Mouse (Mus musculus) heart, embryonic 12.5 days (tissue): ENCODE measurements around the gene B130006D01Rik. TPM values are rescaled to one million over a fixed set of nuclear protein-coding genes. Genes with fewer than 3 reads are reported as not detected.
"Not testable (repeated sequence)": the region's sequence is repeated elsewhere in the genome, so short reads cannot be mapped to it uniquely, and the experiment has no call there.

Source experiments
- ATAC-seq: fragments of 200-750 bp; cut with Nextera tagmentation; 2 replicates; pipeline ENCODE4 v1.8.0; 2017; ENCODE audit warnings: moderate TSS enrichment, moderate library complexity; ENCODE audit not compliant: insufficient number of reproducible peaks, low FRiP score
- H3K27ac ChIP-seq: fragments of 300-500 bp; sonication (generic); 2 replicates; pipeline ENCODE4 v1.5.1; 2016; ENCODE audit warnings: mild to moderate bottlenecking, moderate library complexity; ENCODE audit not compliant: poor library complexity, severe bottlenecking
- H3K27me3 ChIP-seq: fragments of 300-500 bp; sonication (generic); replicated peaks from 2 replicates; pipeline ENCODE4 v1.6.1; 2016; ENCODE audit warnings: mild to moderate bottlenecking, moderate library complexity
- H3K36me3 ChIP-seq: fragments of 300-500 bp; sonication (generic); 2 replicates; pipeline ENCODE4 v1.6.1; 2016; ENCODE audit warnings: mild to moderate bottlenecking, moderate library complexity
- H3K4me1 ChIP-seq: fragments of 300-500 bp; sonication (generic); replicated peaks from 2 replicates; pipeline ENCODE4 v1.6.1; 2016; ENCODE audit warnings: mild to moderate bottlenecking
- H3K4me2 ChIP-seq: fragments of 300-500 bp; sonication (generic); 2 replicates; pipeline ENCODE4 v1.6.1; 2016; ENCODE audit warnings: mild to moderate bottlenecking, moderate library complexity
- H3K4me3 ChIP-seq: fragments of 300-500 bp; sonication (generic); 2 replicates; pipeline ENCODE4 v1.5.1; 2016; ENCODE audit warnings: mild to moderate bottlenecking
- H3K9ac ChIP-seq: fragments of 300-500 bp; sonication (generic); 2 replicates; pipeline ENCODE4 v1.6.1; 2016; ENCODE audit warnings: mild to moderate bottlenecking, moderate library complexity
- H3K9me3 ChIP-seq: fragments of 300-500 bp; sonication (generic); replicated peaks from 2 replicates; pipeline ENCODE4 v1.6.1; 2016; ENCODE audit warnings: mild to moderate bottlenecking, moderate library complexity
- WGBS: fragments of 180-500 bp; shearing (Covaris S2); methylation state at CpG from one replicate; pipeline ENCODE4 v1.1.7; 2016; 5-methylcytosine and 5-hydroxymethylcytosine counted together
- polyA plus RNA-seq: library from polyadenylated mRNA; unstranded; fragments of >200 nt; fragmentation: Nextera tagmentation; extraction: Ambion mirVana; gene quantifications from 2 replicates; pipeline ENCODE4 v1.2.1, GENCODE M21; 2016

B130006D01Rik gene
- polyA plus RNA-seq, 1 experiment from 2014 or later, result 0.56 TPM

DNA sequence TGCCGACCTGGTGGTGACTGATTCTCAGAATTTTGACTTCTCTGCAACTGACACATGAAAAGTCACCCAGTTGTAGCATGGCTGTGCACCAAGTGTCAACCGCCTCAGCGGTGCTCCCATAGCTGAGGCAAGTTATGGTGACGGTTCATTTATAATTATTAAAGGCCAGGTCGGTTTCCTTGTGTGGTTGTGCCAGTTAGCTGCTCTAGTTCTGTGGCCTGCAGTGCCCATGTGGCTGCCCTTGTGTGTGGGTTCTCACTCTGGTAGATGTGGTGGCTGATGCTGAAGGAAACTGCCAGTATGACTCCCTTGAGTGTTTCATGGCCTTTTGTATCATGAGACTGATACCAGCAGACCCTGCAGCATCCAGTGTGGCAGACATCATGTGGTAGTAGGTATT, 24.9 kb downstream of the B130006D01Rik start:
- H3K27me3 ChIP-seq, result no peaks in the 10 kb centered on the region
- no peak overlapping the region for H3K27ac ChIP-seq
- WGBS, result 87% methylated on average over 5 of the region's 5 CpGs
- H3K4me1 ChIP-seq, result peaks cover 12% of the 10 kb centered on the region
- ATAC-seq, result no peak
- no peak overlapping the region for H3K4me2 ChIP-seq
- H3K36me3 ChIP-seq, result peaks cover 27% of the 10 kb centered on the region
- H3K9me3 ChIP-seq, result no peaks in the 10 kb centered on the region
- no peak overlapping the region for H3K9ac ChIP-seq
- H3K4me3 ChIP-seq, result no peak overlapping the region

DNA sequence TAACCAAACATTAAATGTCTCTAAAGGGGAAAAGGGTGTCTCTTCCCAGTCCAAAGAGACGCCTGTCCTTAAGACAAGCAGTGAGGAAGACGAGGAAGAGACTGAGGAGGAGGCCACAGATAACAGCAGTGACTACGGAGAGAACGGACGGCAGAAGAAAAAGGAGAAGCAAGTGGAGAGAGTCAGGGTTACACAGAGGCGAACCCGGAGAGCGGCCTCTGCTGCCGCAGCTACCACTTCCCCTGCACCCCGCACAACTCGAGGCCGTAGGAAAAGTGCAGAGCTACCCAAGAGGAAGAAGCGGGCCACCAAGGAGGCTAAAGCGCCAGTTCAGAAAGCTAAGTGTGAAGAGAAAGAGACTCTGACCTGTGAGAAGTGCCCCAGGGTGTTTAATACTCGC, 26.2 kb downstream of the B130006D01Rik start:
- Histone ChIP-seq H3K27ac (no peak overlapping the region), H3K9ac (no peak overlapping the region), H3K9me3 (no peaks in the 10 kb centered on the region), H3K36me3 (peaks cover 33% of the 10 kb centered on the region), H3K4me2 (no peak overlapping the region), H3K4me3 (no peak overlapping the region), H3K4me1 (peaks cover 9% of the 10 kb centered on the region), H3K27me3 (no peaks in the 10 kb centered on the region)
- no peak for ATAC-seq
- WGBS, result 77% methylated on average over 15 of the region's 15 CpGs

DNA sequence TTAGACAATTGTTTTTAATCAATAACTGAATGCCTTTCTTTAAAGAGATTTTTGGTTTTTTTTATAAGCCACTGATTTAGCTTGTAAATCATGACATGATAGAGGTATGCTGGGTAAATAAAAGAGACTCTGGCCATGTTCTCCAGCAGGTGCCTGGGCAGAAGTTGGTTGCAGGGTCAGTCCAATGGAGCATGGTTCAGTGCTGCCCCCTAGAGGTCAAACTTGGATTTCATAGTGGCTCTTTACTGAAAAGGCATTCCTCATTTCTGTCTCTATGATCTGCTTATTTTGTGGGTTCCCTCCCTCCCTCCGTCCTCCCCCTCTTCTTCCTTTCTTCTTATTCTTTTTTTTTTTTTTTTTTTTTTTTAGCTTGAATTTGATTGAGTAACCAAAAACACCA, 27.6 kb downstream of the B130006D01Rik start:
- Histone ChIP-seq H3K9me3 (no peaks in the 10 kb centered on the region), H3K4me3 (no peak overlapping the region), H3K4me2 (no peak overlapping the region), H3K36me3 (peaks cover 45% of the 10 kb centered on the region), H3K27me3 (no peaks in the 10 kb centered on the region), H3K9ac (no peak overlapping the region), H3K4me1 (0 out of 2 replicates have a peak, but pooled peaks cover 3% of the 10 kb centered on the region), H3K27ac (no peak overlapping the region)
- no peak for ATAC-seq
- 20% methylated on average over 1 of the region's 1 CpGs for WGBS

DNA sequence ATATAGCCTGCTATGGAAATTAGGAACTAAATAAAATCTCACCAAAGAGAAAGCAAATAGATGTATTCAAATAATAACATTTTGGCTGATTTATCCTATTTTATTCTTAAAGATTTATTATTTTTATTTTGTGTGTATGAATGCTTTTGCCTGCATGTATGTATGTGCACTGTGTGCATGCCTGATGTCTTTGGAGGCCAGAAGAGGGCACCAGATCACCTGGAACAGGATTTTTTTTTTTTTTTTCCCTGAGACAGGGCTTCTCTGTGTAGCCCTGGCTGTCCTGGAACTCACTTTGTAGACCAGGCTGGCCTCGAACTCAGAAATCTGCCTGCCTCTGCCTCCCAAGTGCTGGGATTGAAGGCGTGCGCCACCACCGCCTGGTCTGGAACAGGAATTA, 31.8 kb downstream of the B130006D01Rik start:
- H3K36me3 ChIP-seq, result peaks cover 57% of the 10 kb centered on the region
- not testable (repeated sequence) for H3K9ac ChIP-seq, H3K4me2 ChIP-seq, ATAC-seq, H3K9me3 ChIP-seq, H3K27me3 ChIP-seq, H3K4me1 ChIP-seq, H3K27ac ChIP-seq, H3K4me3 ChIP-seq
- 93% methylated on average over 4 of the region's 4 CpGs for WGBS

DNA sequence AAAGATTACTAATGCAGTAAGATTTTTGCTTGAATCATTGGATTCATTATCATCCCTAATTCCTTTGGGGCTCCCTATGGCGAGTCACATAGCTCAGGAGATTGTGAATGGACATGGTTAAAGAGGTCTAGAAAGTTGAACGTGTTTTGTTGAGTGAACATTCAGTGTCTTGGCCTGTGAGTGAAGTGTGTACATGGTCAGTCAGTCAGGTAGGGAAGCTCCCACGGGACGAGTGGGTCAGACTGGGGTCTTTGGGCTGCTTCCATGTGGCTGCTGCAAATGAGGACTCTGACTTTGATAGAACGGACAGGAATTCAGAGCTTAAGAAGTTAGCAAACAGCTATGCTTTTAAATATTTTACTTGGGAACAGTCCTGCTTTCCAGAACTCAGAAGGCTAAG, 37.1 kb downstream of the B130006D01Rik start:
- no peaks in the 10 kb centered on the region for H3K4me1 ChIP-seq
- H3K4me2 ChIP-seq, result no peak overlapping the region
- no peak overlapping the region for H3K4me3 ChIP-seq
- no peak overlapping the region for H3K9ac ChIP-seq
- ATAC-seq, result no peak
- WGBS, result 87% methylated on average over 5 of the region's 5 CpGs
- no peaks in the 10 kb centered on the region for H3K27me3 ChIP-seq
- peaks cover 54% of the 10 kb centered on the region for H3K36me3 ChIP-seq
- no peaks in the 10 kb centered on the region for H3K9me3 ChIP-seq
- H3K27ac ChIP-seq, result no peak overlapping the region

DNA sequence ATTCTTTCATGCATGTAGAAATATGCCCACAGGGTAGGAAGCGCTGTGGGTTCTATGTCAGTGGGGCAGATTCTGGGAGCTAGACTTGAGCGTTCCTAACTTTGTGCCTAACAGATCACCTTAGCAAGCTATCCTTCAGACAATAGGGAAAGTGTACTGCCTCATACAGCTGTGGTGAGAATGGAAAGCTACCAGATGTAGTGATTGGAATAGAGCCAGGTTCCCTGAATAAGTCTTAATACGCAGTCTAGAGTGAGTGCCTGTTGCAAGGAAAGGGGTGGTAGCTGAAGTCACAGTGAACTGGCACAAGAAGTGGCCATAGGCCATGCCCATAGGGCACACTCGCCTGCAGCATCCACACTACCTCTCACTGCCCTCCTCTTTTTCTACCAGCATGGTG, 39.6 kb downstream of the B130006D01Rik start:
- 77% methylated on average over 4 of the region's 4 CpGs for WGBS

DNA sequence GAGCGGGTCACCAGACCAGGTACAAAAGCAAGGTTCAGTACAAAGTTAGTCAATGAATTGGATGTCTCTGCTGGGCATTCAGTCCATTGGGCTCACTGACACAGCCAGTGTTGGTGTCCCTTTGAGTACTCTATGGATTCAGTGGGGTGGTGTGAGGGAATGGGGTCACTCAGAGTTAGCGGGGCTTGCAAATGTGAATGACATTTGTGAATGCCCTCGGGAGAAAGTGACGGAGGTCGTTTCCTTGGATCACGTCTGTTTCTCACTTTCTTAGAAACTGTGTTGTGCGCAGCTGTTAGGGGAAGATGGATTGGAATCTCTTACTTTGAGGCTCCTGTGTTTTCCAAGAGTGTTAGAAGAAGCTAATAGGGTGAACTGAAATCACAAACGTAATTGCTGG, 41.4 kb downstream of the B130006D01Rik start:
- Histone ChIP-seq H3K4me3 (no peak overlapping the region), H3K27me3 (no peaks in the 10 kb centered on the region), H3K36me3 (peaks cover 39% of the 10 kb centered on the region), H3K9ac (no peak overlapping the region), H3K9me3 (no peaks in the 10 kb centered on the region), H3K4me1 (no peaks in the 10 kb centered on the region), H3K27ac (no peak overlapping the region), H3K4me2 (no peak overlapping the region)
- WGBS, result 89% methylated on average over 8 of the region's 8 CpGs
- no peak for ATAC-seq

More for the DNA sequence above, 39.6 kb downstream of the B130006D01Rik start:
- peak; percentile 9; the same call in 1 of the 2 replicates for ATAC-seq
- no peaks in the 10 kb centered on the region for H3K4me1 ChIP-seq
- no peak overlapping the region for H3K27ac ChIP-seq
- H3K9me3 ChIP-seq, result no peaks in the 10 kb centered on the region
- no peak overlapping the region for H3K4me2 ChIP-seq
- H3K9ac ChIP-seq, result peak overlapping the region; percentile 3; the same call in 1 of the 2 replicates
- no peak overlapping the region for H3K4me3 ChIP-seq
- peaks cover 36% of the 10 kb centered on the region for H3K36me3 ChIP-seq
- H3K27me3 ChIP-seq, result no peaks in the 10 kb centered on the region

DNA sequence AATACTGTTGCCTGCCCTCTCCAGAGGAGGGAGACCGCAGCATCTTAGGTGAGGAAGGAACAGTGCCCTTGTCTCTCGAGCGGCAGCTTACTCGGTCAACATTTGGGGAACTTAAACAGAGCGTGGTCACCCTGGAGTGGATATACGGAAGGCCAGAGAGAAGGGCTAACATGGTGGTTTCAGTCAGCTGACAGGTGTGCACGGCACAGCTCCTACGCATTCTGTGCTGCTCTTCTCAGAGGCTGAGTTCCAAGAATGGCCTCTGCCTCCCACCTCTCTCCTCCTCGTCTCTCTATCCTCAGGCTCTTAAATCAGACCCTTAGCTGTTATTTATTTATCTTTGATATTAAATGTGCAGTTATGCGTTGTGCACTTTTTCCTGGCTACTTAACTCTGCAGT, 41.9 kb downstream of the B130006D01Rik start:
- Histone ChIP-seq H3K36me3 (peaks cover 42% of the 10 kb centered on the region), H3K4me2 (no peak overlapping the region), H3K9me3 (no peaks in the 10 kb centered on the region), H3K4me1 (no peaks in the 10 kb centered on the region), H3K27me3 (no peaks in the 10 kb centered on the region), H3K9ac (no peak overlapping the region), H3K4me3 (no peak overlapping the region), H3K27ac (no peak overlapping the region)
- ATAC-seq, result no peak
- WGBS, result 91% methylated on average over 10 of the region's 10 CpGs

DNA sequence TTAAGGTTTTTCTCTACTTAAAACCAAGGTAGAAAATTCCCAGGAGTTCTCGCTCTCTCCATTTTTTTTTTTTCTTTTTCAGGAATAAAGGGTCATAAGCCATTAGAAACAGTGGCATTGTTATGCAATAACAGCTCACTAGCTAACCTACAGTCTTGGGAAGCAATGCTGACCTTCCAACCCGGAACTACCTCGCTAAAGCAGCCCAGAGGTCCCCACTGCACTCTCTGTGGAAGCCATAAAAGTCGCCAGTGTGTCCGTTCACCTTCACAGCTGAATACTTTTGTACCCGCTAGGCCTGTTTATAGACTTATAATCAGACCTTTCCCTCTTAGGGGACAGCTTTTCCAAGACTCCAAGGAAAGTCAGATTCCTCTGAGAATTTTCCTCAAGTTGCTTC, 44.9 kb downstream of the B130006D01Rik start:
- WGBS, result 87% methylated on average over 6 of the region's 6 CpGs
- no peak for ATAC-seq
- Histone ChIP-seq H3K9ac (no peak overlapping the region), H3K9me3 (no peaks in the 10 kb centered on the region), H3K27ac (no peak overlapping the region), H3K27me3 (no peaks in the 10 kb centered on the region), H3K4me1 (peaks cover 11% of the 10 kb centered on the region), H3K4me3 (no peak overlapping the region), H3K36me3 (peaks cover 39% of the 10 kb centered on the region), H3K4me2 (no peak overlapping the region)

DNA sequence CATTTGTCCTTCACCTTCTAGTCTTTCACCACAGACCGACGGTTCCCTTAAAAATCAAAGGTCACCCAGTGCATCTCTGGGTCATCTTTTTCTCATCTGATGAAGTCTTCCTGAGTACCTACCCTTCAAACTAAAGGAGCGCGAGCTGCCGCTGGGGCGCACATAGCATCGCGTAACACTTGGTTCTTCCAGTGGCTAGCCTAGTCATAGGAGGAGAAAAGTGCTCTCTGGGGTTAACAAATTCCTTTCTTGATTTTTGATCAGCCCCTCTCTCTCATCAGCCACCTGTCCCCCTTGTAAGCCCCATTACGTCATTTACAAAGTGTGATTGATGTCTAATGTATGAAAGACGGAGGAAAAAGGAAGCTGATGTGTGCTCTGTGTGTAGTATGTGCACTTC, 45.8 kb downstream of the B130006D01Rik start:
- Histone ChIP-seq H3K4me3 (no peak overlapping the region), H3K9ac (no peak overlapping the region), H3K4me2 (no peak overlapping the region), H3K4me1 (peaks cover 15% of the 10 kb centered on the region), H3K36me3 (peaks cover 29% of the 10 kb centered on the region), H3K9me3 (no peaks in the 10 kb centered on the region), H3K27ac (no peak overlapping the region), H3K27me3 (no peaks in the 10 kb centered on the region)
- WGBS, result 89% methylated on average over 10 of the region's 10 CpGs
- no peak for ATAC-seq

DNA sequence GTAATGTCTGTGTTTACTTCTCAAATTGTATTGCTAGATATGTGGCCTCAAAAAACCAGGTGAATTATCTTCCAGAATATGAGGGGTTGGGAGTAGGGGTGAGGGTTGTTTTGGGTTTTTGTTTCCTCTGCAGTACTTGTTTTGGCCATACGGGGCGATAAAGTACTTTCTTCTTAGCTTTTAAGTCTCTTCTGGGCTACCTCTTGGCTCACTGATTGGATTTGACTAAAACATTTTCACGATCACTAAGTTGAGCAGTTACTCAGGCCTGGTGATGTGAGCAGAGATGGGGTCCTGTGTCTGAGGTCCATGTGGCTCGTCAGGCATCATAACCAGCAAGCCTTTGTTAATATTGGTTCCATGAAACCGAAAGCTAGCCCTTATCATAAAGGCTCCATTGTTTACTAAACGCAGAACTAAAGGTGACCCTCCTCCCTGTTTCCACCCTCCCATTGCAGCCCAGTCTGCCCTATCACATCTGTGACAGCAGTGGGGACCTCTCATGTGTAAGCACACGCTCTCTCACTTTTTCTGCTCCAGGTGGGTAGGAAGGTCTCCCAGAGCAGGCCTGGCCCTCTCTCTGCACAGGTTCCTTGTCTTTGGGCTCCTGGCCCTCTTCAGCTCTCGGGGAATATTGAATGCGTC, 47.5 kb downstream of the B130006D01Rik start:
- H3K9ac ChIP-seq, result no peak overlapping the region
- H3K36me3 ChIP-seq, result peaks cover 20% of the 10 kb centered on the region
- H3K27ac ChIP-seq, result no peak overlapping the region
- H3K4me3 ChIP-seq, result no peak overlapping the region
- 0 out of 2 replicates have a peak, but pooled peaks have one; percentile 4 for ATAC-seq
- 65% methylated on average over 9 of the region's 9 CpGs for WGBS
- H3K4me1 ChIP-seq, result peaks cover 15% of the 10 kb centered on the region
- no peaks in the 10 kb centered on the region for H3K9me3 ChIP-seq
- H3K27me3 ChIP-seq, result no peaks in the 10 kb centered on the region
- H3K4me2 ChIP-seq, result no peak overlapping the region

DNA sequence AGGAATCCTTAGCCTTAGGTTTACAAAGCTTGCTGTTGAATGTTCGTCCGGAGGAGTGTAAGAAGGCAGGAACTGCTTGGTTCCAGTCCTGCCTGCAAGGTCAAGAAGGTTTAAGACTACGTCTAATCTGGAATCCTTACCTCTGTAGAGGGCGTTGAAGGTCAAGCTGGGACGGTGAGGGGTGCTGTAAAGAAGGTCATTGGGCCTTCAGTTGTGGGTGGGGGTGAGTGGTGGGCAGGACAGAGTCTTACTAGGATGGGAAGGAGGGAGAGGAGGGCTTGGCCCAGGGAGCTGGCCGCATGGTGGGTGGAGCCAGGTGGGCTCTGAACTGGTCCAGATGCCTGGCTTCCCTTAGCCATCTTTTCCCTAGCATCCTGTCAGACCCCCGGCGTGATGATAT, 48.3 kb downstream of the B130006D01Rik start:
- 78% methylated on average over 8 of the region's 8 CpGs for WGBS
- Histone ChIP-seq H3K4me2 (no peak overlapping the region), H3K27ac (no peak overlapping the region), H3K9ac (no peak overlapping the region), H3K9me3 (no peaks in the 10 kb centered on the region), H3K36me3 (peaks cover 22% of the 10 kb centered on the region), H3K4me3 (no peak overlapping the region), H3K4me1 (peaks cover 15% of the 10 kb centered on the region), H3K27me3 (no peaks in the 10 kb centered on the region)
- peak; percentile 31; the same call in 1 of the 2 replicates for ATAC-seq
